Mouse (Mus musculus) left cerebral cortex, adult 8-10 months (tissue): ENCODE data around the gene Brip1. TPM values are rescaled to one million over a fixed set of nuclear protein-coding genes. Genes with fewer than 3 reads are reported as not detected.

Experiments
- DNase-seq, 2 experiments: peaks; one replicate each; pipeline ENCODE4 v3.0.0; 2022; ENCODE audit warnings: low spot score in 2 of 2
- total RNA-seq, 4 experiments: library from RNA; stranded (reverse); gene quantifications; 2 replicates each; pipeline ENCODE4 v1.2.4; 2022

Gene Brip1
- total RNA-seq, 4 experiments from 2014 or later, result 0.11 to 0.30 (median 0.11) TPM

DNA sequence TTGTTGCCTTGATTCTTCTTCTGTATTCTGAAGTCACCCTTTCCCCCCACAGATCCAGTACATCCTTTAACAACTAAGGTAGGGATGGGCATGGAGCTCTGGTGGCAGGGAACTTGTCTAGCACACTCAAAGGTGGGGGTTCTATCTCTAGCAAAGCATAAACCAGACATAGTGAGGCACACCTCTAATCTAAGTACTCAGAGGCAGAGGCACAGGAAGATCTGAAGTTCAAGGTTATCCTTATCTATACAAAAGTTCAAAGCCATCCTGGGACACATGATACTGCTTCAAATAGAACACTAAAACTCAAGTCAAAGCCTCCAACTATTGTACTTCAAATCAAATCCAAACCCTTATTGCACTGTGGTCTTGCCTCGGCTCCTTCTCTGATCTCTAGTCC is 85.0 kb downstream of the Brip1 start:
- DNase-seq, result no peak

DNA sequence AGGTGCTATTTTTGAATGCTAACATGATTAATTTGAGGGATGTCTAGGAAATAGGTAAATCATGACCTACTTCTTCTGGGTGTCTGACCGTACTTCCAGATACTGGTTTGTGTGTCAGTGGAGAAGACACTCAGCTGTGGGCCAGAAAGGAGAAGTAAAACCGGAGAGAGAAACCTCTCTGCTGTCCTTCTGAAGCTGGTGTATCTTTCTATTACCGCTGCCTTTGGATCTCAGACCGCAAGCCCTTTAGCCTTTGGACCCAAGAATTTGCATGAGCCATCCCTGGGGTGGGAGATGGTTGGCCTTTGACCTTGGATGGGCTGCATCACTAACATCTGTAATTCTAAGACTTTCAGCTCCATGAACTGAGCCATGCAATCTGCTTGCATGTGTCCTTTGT is 93.7 kb downstream of the Brip1 start:
- DNase-seq, result no peak

DNA sequence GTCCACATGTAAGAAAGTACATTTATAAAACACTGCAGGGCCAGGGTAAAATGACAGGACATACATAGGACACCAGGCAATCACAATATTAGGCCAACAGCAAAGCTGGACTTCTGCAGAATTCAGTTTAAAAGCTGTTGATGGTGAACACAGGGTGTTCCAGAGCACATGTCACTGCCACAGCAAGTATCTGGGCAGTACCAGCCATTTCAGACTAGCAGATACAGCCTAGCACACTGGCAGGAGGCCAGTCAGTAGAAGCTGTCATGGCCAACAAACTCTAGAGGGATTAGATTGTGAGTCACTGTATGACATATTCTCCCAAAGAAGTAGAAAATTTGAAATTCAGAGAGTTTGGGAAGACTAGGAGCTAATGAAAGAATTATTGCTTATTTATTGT is 94.4 kb downstream of the Brip1 start:
- DNase-seq, result no peak

DNA sequence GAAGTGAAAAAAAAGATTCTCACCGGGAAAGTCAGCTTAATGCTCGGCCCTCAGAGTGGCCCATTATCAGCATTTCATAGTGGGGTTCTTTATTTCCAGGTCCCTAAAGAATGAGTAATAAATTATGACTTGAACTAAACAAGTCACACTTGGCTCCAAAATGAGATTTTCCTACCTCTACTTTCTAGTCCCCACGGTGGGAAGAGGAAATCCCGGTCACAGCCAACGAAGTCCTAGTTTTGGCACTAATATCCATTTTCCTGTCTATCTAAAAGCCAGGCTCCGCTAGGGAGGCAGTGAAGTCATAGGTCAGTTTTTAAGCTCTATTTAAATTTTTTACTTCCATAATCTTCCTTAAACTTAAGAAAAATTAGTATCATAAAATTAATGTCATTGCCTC is 99.8 kb downstream of the Brip1 start:
- no peak for DNase-seq

DNA sequence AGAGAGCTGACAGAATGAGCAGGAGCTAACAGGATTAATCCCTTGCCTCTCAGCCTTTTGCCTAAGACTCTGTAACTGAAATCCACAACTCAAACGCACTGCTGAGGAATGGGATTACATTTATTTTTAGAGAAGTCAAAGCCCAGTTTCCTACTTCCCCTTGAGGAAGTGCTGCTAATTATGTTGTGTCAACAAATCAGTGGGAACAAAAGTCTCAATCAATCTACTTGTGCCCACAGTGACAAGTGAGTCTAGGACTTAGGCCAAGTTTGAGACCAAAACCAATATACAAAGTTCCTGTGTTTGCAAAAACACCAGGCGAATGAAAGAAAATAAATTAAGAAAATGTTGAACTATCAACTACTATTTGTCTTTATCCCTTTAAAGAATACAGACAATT is 101.7 kb downstream of the Brip1 start:
- DNase-seq, result no peak

DNA sequence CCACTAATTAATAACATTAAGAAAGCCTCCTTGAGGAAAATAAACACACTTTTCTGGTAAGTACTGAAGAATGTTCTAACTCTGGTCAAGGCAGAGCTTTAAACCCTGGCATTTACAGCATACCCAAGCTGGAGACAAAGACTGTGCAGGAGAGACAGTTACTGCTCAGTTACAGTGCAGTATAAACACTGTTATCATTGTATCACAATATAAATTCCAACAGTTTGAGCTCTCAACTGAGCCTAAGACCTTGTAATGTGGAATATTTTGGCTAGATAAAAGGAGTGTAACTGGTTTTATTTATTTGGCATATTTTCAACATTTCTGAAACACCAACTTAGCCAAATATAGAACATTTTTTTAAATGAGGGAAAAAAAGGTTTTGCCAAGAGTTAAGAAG is 112.2 kb downstream of the Brip1 start:
- no peak for DNase-seq

DNA sequence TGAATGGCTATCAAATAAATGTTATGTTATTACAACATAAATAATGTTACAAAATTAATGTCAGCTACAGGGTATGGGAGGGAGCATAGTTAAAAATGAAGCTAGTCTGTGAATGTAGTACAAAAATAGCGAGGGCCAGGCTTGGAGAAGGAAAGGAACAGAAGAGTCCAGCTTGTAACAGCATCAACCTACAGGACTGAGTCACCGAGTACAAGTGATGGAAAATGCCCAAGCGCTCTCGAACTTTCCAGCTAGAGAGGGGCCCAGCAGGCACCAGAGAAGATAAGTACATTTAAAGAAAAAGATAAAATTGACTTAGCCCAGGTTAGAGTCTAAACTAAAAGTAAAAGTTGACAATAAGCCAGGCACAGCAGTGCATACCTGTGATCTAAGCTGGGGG is 116.5 kb downstream of the Brip1 start:
- DNase-seq, result peak in 1 of 2 experiments; percentile 8

DNA sequence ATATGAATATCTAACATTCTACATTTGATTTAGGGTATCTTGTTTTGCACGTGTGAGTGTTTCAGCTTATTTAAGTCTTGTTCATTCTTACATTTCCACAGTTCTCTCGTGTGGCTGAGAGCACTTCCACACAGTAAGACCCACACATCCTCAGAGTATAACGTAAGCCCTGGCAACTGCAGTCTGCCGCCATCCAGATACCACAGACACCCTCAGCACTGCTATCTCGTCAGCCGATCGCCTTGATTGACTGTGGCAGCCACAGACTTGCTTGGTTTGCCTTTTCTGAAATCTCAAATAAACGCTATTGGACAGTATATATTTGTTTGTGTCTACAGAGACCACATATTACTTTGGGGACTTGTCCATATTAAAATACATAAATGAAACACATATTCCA is 123.0 kb downstream of the Brip1 start:
- DNase-seq, result no peak

DNA sequence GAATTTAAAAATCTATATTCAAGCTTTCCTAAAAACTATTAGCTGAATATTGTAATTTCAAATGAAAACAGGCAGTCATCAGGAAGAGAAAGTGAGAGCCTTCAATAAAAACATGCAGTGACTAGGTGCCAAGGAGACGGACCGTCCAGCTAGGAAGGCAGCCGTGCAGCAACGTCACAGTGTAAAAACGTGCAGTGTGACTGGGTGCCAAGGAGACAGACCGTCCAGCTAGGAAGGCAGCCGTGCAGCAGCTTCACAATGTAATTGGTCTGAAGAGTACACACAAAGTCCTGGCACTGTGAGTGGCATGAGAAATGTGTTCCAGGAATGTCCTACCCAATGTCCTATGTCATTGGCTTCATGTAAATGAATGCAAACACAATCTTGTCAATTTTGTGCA is 124.0 kb downstream of the Brip1 start:
- no peak for DNase-seq

DNA sequence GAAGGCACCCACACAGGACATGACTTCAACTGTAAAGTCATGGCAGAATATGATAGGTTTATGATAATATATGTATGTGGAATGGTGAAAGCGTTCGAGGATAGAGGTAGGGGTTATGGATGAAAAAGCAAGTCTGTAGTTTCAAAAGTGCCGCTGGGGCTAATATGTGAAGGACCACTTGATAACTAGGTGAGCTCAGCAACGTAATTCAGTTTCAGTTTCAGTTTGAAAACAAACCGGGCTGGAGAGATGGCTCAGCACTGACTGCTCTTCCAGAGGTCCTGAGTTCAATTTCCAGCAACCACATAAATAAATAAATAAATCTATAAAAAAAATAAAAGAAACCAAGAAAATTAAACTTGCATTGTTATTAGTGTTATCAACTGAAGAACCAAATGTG is 124.6 kb downstream of the Brip1 start:
- no peak for DNase-seq

DNA sequence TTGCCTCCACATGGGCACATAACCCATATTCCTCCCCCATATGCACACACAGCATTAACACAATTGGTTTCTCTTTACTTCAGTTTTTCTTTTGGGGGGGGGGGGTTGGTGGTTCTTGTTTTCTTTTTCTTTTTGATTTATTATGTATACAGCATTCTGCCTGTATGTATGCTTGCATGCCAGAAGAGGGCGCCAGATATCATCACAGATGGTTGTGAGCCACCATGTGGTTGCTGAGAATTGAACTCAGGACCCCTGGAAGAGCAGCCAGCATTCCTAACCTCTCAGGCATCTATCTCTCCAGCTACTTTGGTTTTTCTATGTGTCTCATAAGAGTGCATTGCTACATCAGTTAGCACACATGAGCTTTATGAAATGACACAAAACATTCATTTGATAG is 125.6 kb downstream of the Brip1 start:
- DNase-seq, result no peak

DNA sequence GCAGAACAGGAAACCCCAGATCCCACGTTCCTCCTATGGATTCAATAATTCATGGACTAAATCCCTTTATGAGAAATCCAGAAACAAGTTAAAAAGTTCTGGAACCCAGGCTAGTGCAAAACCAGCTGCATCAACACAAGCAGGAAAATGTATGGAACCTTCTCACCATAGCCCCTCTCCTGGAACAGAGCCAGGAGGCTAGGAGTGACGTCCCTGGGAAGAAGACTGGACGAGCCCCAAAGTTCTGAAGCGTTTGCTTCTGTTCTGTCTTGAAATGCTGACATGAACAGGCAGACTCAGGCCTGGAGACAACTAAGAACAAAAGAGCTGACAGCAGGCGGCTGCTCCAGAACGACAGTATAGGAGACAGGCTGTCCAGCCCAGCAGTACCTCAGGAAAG is 132.3 kb downstream of the Brip1 start:
- no peak for DNase-seq

DNA sequence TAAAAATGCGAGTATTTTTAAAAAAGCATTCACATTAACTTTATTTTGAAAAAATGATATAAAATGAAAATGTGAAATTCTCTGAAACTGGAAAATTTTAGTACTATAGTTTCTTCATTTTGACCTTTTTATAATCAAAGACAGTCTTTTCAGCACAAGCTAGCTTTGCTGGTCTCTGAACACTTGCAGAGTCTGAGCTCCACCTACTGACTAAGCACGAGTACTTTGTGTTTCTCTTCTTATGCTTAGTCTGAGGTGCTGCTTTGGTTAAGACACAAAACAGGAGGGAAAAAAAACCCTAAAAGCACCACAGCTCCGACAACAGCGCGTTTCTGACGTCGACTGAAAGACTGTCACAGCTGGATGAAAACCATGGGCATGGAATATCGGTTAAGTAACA is 133.8 kb downstream of the Brip1 start:
- no peak for DNase-seq

DNA sequence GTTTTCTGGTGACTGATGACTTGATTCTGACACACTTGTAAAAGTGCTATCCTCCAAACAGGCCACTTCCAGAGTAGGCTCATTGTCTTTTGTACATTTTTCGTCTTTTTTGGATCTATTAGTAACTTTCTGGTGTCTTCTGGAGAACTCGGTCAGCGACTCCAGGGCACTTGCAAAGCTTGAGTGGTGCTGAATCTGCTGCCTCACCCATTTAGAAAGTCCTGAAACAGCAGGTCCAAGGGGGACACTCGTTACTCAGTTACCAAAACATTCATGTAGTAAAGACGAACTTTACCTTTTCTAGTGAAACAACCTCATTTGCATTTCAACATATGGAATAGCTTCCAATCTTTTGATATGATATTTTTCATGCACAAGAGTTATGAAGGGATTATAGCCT is 136.1 kb downstream of the Brip1 start:
- no peak for DNase-seq

DNA sequence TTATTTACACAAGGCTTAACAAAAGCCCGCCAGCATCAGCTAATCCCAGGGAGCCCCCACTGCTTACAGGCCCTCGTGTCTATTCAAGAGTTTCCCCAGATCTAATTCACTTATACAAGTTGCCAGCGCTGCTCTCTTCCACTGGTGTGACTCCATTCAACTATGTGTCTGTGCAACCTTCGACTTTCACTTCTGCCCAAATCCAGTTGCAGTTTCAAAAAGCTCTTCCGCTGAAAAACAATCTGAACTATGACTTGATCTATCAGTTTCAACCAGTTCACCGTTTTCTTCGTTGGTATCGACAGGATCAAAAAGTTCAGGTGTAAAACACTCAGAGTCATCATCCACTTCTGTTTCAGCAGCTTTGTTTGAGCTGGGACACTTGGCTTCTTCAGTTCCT is 139.8 kb downstream of the Brip1 start:
- no peak for DNase-seq

DNA sequence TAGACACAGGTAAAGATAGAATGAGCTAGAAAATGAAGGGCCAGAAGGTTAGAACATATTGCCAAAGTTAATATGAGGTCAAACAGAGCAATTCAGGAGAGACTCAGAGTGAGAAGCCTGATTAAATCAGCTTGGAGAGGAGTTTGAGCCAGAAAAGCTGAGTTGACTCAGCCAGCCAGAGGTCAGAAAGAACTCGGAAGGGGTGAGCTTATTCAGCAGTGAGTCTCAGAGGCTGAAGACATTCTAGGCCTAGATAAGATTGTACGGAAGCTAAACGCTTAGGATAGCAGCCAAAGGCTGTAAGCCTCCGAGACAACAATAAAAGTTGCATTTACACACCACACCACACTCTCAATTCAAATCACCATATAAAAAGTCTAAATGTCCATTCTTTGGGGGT is 141.9 kb downstream of the Brip1 start:
- no peak for DNase-seq

DNA sequence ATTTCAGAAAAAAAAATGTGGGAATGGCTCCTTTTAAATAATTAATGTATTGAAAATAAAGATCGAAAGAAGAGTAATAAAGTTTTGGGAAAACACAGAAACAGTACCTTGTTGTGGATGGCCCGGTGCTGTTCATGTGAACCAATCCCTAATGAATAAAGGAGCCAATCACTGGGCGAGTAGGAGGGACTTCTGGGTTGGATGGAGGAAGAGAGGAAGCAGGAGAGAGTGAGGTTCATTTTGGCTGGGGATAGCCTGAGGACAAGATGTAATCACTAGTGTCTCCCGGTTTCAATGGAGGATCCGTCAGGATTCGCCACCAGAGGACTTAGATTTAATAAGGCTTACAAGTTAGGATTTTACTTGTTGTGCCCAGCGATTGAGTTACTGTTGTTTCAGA is 145.2 kb downstream of the Brip1 start:
- DNase-seq, result no peak

DNA sequence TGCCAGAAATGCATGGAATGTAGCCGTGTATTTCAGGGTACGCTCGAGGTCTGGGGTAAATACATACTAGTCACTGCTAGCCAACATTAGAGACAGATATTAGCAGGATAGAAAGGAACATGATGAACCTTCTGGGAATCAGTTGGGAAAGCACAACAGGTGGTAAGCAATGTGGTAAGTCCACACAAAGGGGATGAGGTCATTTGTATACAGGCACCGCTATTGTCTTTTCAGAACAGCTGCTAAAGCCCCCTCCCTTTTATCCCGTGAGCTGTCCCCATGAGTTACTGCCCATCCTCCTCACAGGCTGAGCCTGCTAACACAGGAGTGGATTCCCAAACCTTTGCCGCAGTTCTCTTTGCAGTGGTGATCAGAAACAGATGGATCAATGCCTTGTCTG is 149.6 kb downstream of the Brip1 start:
- no peak for DNase-seq

DNA sequence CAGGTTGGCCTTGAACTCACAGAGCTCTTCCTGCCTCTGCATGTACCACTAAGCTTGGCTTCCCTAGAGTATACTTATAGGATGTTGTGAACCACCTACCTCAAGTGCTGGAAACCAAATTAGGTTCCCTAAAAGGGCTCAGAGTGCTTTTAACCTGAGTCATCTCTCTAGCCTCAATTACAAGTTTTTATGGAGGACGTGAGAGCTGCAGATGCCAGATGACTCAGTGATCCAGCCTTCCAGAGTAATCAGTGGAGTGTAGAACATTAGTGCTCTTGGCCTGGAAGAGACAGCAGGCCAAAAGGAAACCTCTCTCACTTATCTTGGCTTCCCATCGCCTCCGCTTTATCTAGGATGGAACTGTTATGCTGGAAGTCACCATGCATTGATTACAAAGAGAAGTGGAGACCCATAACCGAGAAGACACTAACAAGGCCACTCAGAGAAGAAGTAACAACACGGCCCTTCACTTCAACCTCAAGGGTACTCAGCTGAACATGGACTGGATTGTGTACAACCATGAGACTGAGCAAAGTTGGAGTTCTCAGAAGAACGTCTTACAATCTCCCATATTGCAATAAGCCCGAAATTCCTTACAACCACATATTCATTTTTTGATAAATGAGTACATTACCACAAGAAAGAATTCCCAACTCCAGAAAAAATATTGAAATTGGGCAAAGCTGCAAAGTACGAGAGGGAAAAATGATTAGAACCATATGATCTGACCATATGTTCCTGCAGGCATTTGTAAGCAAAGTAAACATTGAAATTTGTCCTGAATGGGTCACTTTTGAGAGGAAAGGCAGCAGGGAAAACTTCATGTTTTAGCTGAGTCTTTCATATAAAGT is 150.3 kb downstream of the Brip1 start:
- DNase-seq, result no peak

DNA sequence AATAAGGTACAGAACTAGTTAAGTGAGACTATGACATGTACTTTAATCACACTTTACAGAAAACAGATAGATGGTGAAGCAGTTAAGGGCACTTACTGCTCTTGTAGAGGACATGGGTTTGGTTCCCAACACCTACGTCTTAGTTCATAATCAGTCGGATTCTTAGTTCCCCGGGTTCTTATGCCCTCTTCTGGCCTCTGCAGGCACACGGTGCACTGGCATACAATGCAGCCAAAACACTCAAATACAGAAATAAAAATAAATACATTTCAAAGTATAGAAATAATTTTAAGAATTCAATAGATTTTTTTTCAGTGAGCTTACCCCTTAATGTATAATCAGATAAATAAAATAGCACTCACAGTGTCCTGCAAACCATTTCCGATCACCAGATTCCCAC is 161.0 kb downstream of the Brip1 start:
- no peak for DNase-seq

DNA sequence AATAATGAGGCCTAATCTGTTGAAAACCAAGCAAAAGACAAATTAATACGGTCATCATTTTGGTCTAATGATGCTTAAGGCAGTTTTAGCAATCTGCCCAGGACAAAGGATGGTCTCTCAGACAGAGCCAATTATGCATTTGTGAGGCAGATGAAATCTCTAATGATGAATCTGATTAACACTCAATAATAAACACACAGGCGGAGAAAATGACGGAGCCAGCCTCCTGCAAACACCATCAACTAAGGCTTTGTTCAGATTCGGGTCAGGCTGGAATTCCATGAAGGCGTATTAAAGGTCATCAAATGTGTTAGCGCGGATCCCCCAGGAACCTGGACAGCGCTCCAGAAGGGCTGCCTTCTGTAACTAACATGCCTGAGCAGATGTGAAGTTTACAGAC is 161.6 kb downstream of the Brip1 start:
- DNase-seq, result no peak

DNA sequence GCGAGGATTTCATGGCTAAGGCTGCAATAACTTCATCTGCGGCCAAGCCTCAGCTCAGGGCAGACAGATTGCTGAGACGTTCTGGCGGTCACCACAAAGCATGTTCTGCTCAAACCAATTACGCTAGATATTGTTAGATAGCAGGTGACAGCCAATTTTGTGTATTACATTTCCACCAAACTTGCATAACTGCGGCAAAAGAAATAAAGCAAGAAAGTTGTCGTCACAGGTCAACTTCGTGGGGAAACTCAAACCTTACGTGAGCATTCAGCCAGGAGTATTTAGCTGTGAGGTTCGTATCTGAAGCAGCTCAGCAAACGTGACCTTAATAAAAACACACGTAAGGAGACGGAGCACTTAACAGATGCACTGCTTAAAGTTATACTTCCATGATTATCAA is 162.3 kb downstream of the Brip1 start:
- no peak for DNase-seq

DNA sequence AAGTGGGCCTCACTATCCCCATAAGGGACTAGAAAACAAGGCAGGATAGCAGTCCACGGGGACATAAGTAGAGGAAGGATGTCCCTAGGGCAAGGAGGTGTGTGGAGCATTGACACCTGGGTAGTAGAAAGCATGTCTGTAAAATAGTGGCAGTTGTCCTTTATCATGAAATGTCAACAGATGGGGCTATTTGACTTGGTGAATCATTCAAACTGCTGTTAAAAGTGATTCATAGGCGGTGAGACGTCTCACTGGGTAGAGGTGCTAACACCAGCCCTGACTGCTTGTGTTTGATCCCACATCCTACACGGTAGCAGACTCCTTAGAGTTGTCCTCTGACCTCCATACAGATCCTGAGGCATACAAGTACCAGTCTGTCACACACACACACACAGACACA is 168.1 kb downstream of the Brip1 start:
- no peak for DNase-seq

DNA sequence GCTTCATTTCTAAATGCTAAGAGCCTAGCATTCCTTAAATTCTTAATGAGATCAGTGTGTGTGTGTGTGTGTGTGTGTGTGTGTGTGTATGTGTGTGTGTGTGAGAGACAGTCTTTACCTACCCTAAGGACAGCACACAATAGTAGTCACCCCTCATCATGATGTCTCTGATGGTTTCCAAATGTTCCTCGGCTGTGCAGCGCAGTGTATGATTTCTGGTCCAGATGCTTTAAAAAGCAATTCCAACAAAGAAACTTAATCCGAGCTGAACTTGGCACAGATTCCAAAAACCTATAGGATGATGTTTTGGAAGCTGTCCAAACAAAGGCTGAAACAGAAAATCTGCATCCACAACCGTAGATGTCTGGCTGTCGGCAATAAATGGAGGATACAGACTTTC is 173.0 kb downstream of the Brip1 start:
- DNase-seq, result no peak
